Mouse (Mus musculus) heart, adult 2 months (tissue): ENCODE measurements around the gene Nfia.

Source experiments
- CTCF ChIP-seq: fragments of 200-600 bp; IDR thresholded peaks from 2 replicates; pipeline ENCODE4 v1.8.1; 2022; ENCODE audit warnings: antibody characterized with exemption, mild to moderate bottlenecking, moderate library complexity
- EP300 ChIP-seq: fragments of 200-500 bp; IDR thresholded peaks from 2 replicates; pipeline ENCODE4 v1.6.1; 2011; ENCODE audit warnings: low read depth, low read length, control low read depth; ENCODE audit not compliant: insufficient read depth
- POLR2A ChIP-seq: fragments of 200-500 bp; IDR thresholded peaks from 2 replicates; pipeline ENCODE4 v1.6.1; 2011; ENCODE audit warnings: mild to moderate bottlenecking, low read depth, low read length, control low read depth; ENCODE audit not compliant: insufficient read depth

DNA sequence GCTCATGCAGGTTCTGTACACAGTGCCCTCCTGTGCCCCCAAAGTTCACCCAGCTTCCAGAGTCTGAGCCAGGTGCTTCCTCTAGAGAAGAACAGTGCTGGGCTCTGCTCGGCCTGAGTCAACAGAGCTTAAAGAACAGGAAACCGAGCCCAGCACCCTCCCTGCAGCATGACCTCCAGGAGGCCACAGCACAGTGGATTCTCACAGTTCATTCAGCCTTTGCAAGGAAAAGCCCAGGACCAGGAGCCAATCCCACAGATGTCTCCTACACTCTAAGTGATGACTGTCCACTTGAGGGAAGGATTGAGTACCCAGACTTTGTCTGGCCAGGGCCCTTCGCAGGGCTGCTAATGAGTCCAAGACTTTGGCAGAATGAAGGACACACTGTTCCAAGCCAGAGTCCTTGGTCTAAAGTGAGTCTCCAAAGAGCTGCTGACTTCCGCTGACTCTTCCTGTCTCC is 318.9 kb downstream of the Nfia start:
- TF ChIP-seq POLR2A (peak; percentile 37; the same call in 1 of the 2 replicates), CTCF (peak; percentile 48), EP300 (peak; percentile 94)
